Mouse (Mus musculus) bone marrow, adult 2 months (tissue): ENCODE measurements at regions not wholly inside any gene's neighbourhood (a gene's known extent, or its start where the extent isn't known, plus 50 kb on each side); places are given as distances from the start of the nearest gene placed in this dataset.

Experiments
- CTCF ChIP-seq: fragments of 200-500 bp; IDR thresholded peaks from 2 replicates; pipeline ENCODE4 v1.5.1; 2011; ENCODE audit warnings: low read length, control low read depth; ENCODE audit not compliant: control insufficient read depth, insufficient read depth
- POLR2A ChIP-seq: fragments of 200-500 bp; IDR thresholded peaks from 2 replicates; pipeline ENCODE4 v1.6.1; 2011; ENCODE audit warnings: low read depth, mild to moderate bottlenecking, control low read depth, low read length, borderline replicate concordance; ENCODE audit not compliant: control insufficient read depth

- TF ChIP-seq CTCF (no peak), POLR2A (no peak)
Measured at GRCm38 (mm10) chr17:10044336-10044735, 275.3 kb downstream of the Qk start.
